Mouse (Mus musculus) MEL (cell line): ENCODE data around the gene Ifi208. TPM values are rescaled to one million over a fixed set of nuclear protein-coding genes. Genes with fewer than 3 reads are reported as not detected.

ENCODE experiments used
- DNase-seq: peaks from one replicate; pipeline ENCODE4 v3.0.0; 2011; ENCODE audit warnings: low read depth, low spot score
- H3K27ac ChIP-seq: 2 replicates; pipeline ENCODE4 v1.5.1; 2012; ENCODE audit warnings: low read depth, mild to moderate bottlenecking, control low read depth, low read length, moderate library complexity; ENCODE audit not compliant: control insufficient read depth
- H3K27me3 ChIP-seq, 2 experiments: fragments of 150-350 bp in 1 of 2; sonication (generic) in 1 of 2; 2 replicates each; pipeline ENCODE4 v1.6.1; 2012; ENCODE audit warnings: low read length in 2 of 2, mild to moderate bottlenecking in 2 of 2, improper control_type of control experiment in 1 of 2, moderate library complexity in 1 of 2; ENCODE audit not compliant: insufficient read depth in 2 of 2, control insufficient read depth in 1 of 2
- H3K36me3 ChIP-seq, 2 experiments: 2 replicates each; pipeline ENCODE4 v1.6.1; 2012 to 2014; ENCODE audit warnings: low read length in 2 of 2, improper control_type of control experiment in 1 of 2, inconsistent platforms in 1 of 2, mild to moderate bottlenecking in 1 of 2; ENCODE audit not compliant: insufficient read depth in 2 of 2, control insufficient read depth in 1 of 2
- H3K4me1 ChIP-seq, 2 experiments: fragments of 150-350 bp in 1 of 2; sonication (generic) in 1 of 2; 2 replicates each; pipeline ENCODE4 v1.6.1; 2012; ENCODE audit warnings: low read length in 2 of 2, improper control_type of control experiment in 1 of 2, mild to moderate bottlenecking in 1 of 2; ENCODE audit not compliant: insufficient read depth in 2 of 2, control insufficient read depth in 1 of 2
- H3K4me3 ChIP-seq, 2 experiments: fragments of 150-350 bp in 1 of 2; sonication (generic) in 1 of 2; 2 replicates each; pipeline ENCODE4 v1.5.1; 2012; ENCODE audit warnings: low read depth in 2 of 2, low read length in 2 of 2, mild to moderate bottlenecking in 2 of 2, moderate library complexity in 2 of 2, control low read depth in 1 of 2, improper control_type of control experiment in 1 of 2; ENCODE audit not compliant: control insufficient read depth in 1 of 2, insufficient read depth in 1 of 2
- H3K79me2 ChIP-seq: 2 replicates; pipeline ENCODE4 v1.6.1; 2012; ENCODE audit warnings: mild to moderate bottlenecking, low read length, moderate library complexity; ENCODE audit not compliant: control insufficient read depth, poor library complexity, insufficient read depth
- H3K9ac ChIP-seq: 2 replicates; pipeline ENCODE4 v1.6.1; 2012; ENCODE audit warnings: low read depth, mild to moderate bottlenecking, control low read depth, low read length, moderate library complexity; ENCODE audit not compliant: control insufficient read depth, poor library complexity, severe bottlenecking
- H3K9me3 ChIP-seq: fragments of 150-350 bp; sonication (generic); replicated peaks from 2 replicates; pipeline ENCODE4 v1.6.1; 2012; ENCODE audit warnings: mild to moderate bottlenecking, low read length, improper control_type of control experiment, moderate library complexity; ENCODE audit not compliant: insufficient read depth
- BHLHE40 ChIP-seq: IDR thresholded peaks from 2 replicates; pipeline ENCODE4 v1.6.1; 2012; ENCODE audit warnings: low read depth, mild to moderate bottlenecking, inconsistent platforms, low read length, improper control_type of control experiment, borderline replicate concordance
- ELF1 ChIP-seq: IDR thresholded peaks from 2 replicates; pipeline ENCODE4 v1.6.1; 2014; ENCODE audit warnings: low read depth, mild to moderate bottlenecking, inconsistent platforms, low read length, improper control_type of control experiment, moderate library complexity
- ETS1 ChIP-seq: IDR thresholded peaks from 2 replicates; pipeline ENCODE4 v1.6.1; 2012; ENCODE audit warnings: low read depth, mild to moderate bottlenecking, inconsistent platforms, low read length, improper control_type of control experiment, moderate library complexity
- GATA1 ChIP-seq: IDR thresholded peaks from 2 replicates; pipeline ENCODE4 v1.6.1; 2011; ENCODE audit warnings: low read depth, low read length, improper control_type of control experiment
- KAT2A ChIP-seq: conservative IDR thresholded peaks from 2 replicates; pipeline ENCODE4 v1.6.1; 2012; ENCODE audit warnings: low read depth, low read length, improper control_type of control experiment, inconsistent platforms
- MAX ChIP-seq: IDR thresholded peaks from 2 replicates; pipeline ENCODE4 v1.6.1; 2011; ENCODE audit warnings: low read length, improper control_type of control experiment
- MAZ ChIP-seq: IDR thresholded peaks from 2 replicates; pipeline ENCODE4 v1.6.1; 2012; ENCODE audit warnings: low read depth, mild to moderate bottlenecking, inconsistent platforms, low read length, improper control_type of control experiment
- MEF2A ChIP-seq: IDR thresholded peaks from 2 replicates; pipeline ENCODE4 v1.6.1; 2014; ENCODE audit warnings: low read depth, mild to moderate bottlenecking, inconsistent platforms, low read length, improper control_type of control experiment; ENCODE audit not compliant: poor library complexity, insufficient replicate concordance, severe bottlenecking; ENCODE audit errors: extremely low read depth
- MXI1 ChIP-seq: IDR thresholded peaks from 2 replicates; pipeline ENCODE4 v1.6.1; 2011; ENCODE audit warnings: mild to moderate bottlenecking, low read depth, low read length, improper control_type of control experiment
- MYC ChIP-seq: IDR thresholded peaks from 2 replicates; pipeline ENCODE4 v1.6.1; 2011; ENCODE audit warnings: low read depth, mild to moderate bottlenecking, low read length, improper control_type of control experiment, moderate library complexity
- NRF1 ChIP-seq: IDR thresholded peaks from 2 replicates; pipeline ENCODE4 v1.6.1; 2014; ENCODE audit warnings: low read depth, mild to moderate bottlenecking, inconsistent platforms, low read length, improper control_type of control experiment, moderate library complexity; ENCODE audit not compliant: poor library complexity, insufficient read depth, severe bottlenecking
- RCOR1 ChIP-seq: IDR thresholded peaks from 2 replicates; pipeline ENCODE4 v1.6.1; 2012; ENCODE audit warnings: low read depth, mild to moderate bottlenecking, inconsistent platforms, low read length, improper control_type of control experiment
- SMC3 ChIP-seq: IDR thresholded peaks from 2 replicates; pipeline ENCODE4 v1.6.1; 2011; ENCODE audit warnings: low read depth, low read length, improper control_type of control experiment
- TAL1 ChIP-seq: IDR thresholded peaks from 2 replicates; pipeline ENCODE4 v1.6.1; 2012; ENCODE audit warnings: mild to moderate bottlenecking, inconsistent platforms, low read length, moderate library complexity, mixed read lengths
- TCF12 ChIP-seq: IDR thresholded peaks from 2 replicates; pipeline ENCODE4 v1.6.1; 2014; ENCODE audit warnings: low read depth, mild to moderate bottlenecking, inconsistent platforms, low read length, improper control_type of control experiment, moderate library complexity
- UBTF ChIP-seq: IDR thresholded peaks from 2 replicates; pipeline ENCODE4 v1.6.1; 2012; ENCODE audit warnings: low read depth, mild to moderate bottlenecking, inconsistent platforms, low read length, improper control_type of control experiment, moderate library complexity, borderline replicate concordance; ENCODE audit not compliant: insufficient read depth
- USF2 ChIP-seq, 2 experiments: IDR thresholded peaks; 2 replicates each; pipeline ENCODE4 v1.6.1; 2011 to 2012; ENCODE audit warnings: improper control_type of control experiment in 2 of 2, low read length in 2 of 2, borderline replicate concordance in 1 of 2, inconsistent platforms in 1 of 2, low read depth in 1 of 2, mild to moderate bottlenecking in 1 of 2; ENCODE audit not compliant: insufficient read depth in 1 of 2
- ZC3H11A ChIP-seq: IDR thresholded peaks from 2 replicates; pipeline ENCODE4 v1.6.1; 2012; ENCODE audit warnings: low read depth, mild to moderate bottlenecking, inconsistent platforms, low read length, improper control_type of control experiment
- polyA plus RNA-seq, 2 experiments: library from polyadenylated mRNA; stranded (reverse) in 1 of 2; unstranded in 1 of 2; fragments of >175 nt in 1 of 2; fragments of >200 nt in 1 of 2; gene quantifications; 2 replicates each; pipeline versions ENCODE4 v1.2.1 to v1.2.4; 2012; ENCODE audit warnings: low replicate concordance in 2 of 2, low read depth in 1 of 2; ENCODE audit not compliant: insufficient read length in 2 of 2, insufficient read depth in 1 of 2, missing spikeins in 1 of 2
- total RNA-seq: library from RNA; depleted of rRNA; stranded (reverse); fragments of 300-350 nt; gene quantifications from 2 replicates; pipeline ENCODE4 v1.2.3, GENCODE M21; 2012

The Ifi208 gene
- total and polyA plus RNA-seq, 3 experiments = not detected

DNA sequence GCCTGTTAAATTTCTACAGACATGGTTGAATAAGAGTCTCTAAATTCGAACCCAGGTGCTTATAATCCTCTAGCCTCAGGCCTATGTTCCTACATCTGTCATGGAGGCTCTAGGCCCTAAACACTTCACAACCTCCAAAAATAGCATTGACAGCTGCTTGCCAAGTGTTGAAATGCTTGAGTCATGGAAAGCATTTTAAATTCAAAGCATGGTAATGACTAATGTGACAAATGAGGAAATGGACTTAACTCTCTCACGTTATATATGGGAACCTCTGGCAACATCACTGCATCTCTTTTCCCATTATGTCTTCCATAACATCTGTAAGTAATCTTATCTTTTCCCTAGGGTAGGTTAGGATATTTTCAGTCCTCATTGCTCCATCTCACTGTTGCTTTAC, 63.5 kb downstream of the Ifi208 start:
- no peaks in the 10 kb centered on the region for H3K27me3 ChIP-seq
- no peaks in the 10 kb centered on the region for H3K79me2 ChIP-seq
- H3K4me3 ChIP-seq = no peak overlapping the region
- no peak for TF ChIP-seq MAZ
- no peak for TF ChIP-seq TAL1
- no peak for TF ChIP-seq MXI1
- TF ChIP-seq MAX = no peak
- no peak for TF ChIP-seq RCOR1
- TF ChIP-seq ETS1 = no peak
- no peak for TF ChIP-seq ZC3H11A
- no peak for TF ChIP-seq TCF12
- TF ChIP-seq NRF1 = no peak
- TF ChIP-seq MYC = no peak
- TF ChIP-seq GATA1 = no peak
- no peak for TF ChIP-seq MEF2A
- no peak for TF ChIP-seq ELF1
- no peak for TF ChIP-seq KAT2A
- TF ChIP-seq SMC3 = no peak
- no peak for TF ChIP-seq UBTF
- no peak overlapping the region for H3K27ac ChIP-seq
- no peak overlapping the region for H3K9ac ChIP-seq
- no peaks in the 10 kb centered on the region for H3K36me3 ChIP-seq
- H3K4me1 ChIP-seq = no peaks in the 10 kb centered on the region
- DNase-seq = no peak
- H3K9me3 ChIP-seq = no peaks in the 10 kb centered on the region

DNA sequence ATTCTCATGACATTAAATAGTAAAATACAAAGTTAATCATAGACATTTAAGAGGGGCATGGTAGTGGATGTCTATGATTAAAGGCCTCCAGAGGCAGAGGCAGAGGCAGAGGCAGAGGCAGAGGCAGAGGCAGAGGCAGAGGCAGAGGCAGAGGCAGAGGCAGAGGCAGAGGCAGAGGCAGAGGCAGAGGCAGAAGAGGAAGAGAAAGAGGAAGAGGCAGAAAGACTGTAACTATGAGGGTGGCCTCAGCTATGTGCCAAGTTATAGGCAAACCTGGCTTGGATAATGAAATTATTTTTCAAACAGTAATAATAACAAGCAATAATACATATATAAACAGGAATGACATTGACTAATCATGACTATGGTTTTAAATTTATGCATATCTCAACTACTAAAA, 67.1 kb downstream of the Ifi208 start:
- no peaks in the 10 kb centered on the region for H3K9me3 ChIP-seq
- H3K4me1 ChIP-seq = no peaks in the 10 kb centered on the region
- no peaks in the 10 kb centered on the region for H3K27me3 ChIP-seq
- DNase-seq = no peak
- no peaks in the 10 kb centered on the region for H3K79me2 ChIP-seq
- H3K27ac ChIP-seq = no peak overlapping the region
- H3K36me3 ChIP-seq = no peaks in the 10 kb centered on the region
- H3K4me3 ChIP-seq = no peak overlapping the region
- no peak overlapping the region for H3K9ac ChIP-seq
- TF ChIP-seq USF2 (IDR thresholded peaks at IDR 0.05; ENCODE audit: borderline replicate concordance in 1 of 2, insufficient read depth in 1 of 2, low read depth in 1 of 2, low read length in 2 of 2) (no peak), BHLHE40 (no peak), MXI1 (no peak)
